Mouse (Mus musculus): ENCODE data around the gene Smg1. TPM values are rescaled to one million over a fixed set of nuclear protein-coding genes. Genes with fewer than 3 reads are reported as not detected.

The Smg1 gene
- total and polyA plus RNA-seq, 3 experiments, result 16.1 to 35.0 (median 29.2) TPM

DNA sequence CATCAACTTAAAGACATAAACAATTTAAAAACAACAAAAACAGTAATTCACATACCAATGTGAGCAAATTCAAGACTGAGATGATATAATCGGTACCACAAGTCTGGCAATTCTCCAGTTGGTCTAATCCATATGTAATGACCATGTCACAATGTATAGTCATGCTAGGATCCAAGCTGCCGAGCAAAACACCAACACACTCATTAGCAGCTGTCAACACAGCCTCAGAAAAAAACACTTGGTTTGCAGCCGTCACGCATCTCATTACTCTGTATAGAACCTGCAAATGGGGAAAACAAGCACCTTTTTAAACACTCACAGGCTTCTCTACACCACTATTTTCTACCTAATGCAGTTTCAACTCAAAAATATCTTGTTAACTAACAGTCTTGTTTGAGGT is 47.7 kb downstream of the Smg1 start:
- Histone ChIP-seq H3K27me3 (replicated peaks) (no peaks in the 10 kb centered on the region), H3K36me3 (replicated peaks in 1 of 2; ENCODE audit: control insufficient read depth in 1 of 2, insufficient read depth in 1 of 2, low read length in 1 of 2) (peaks cover 23 to 78% of the 10 kb centered on the region in 2 experiments), H3K79me2 (replicated peaks; ENCODE audit: control insufficient read depth, extremely low read depth, insufficient read depth, poor library complexity, severe bottlenecking) (no peaks in the 10 kb centered on the region), H3K4me1 (ENCODE audit: control insufficient read depth in 1 of 2, insufficient read depth in 2 of 2) (no peaks in the 10 kb centered on the region), H3K9me3 (replicated peaks; ENCODE audit: low read length) (no peaks in the 10 kb centered on the region), H3K27ac (ENCODE audit: insufficient read depth, low read depth) (no peak overlapping the region), H3K4me3 (replicated peaks in 1 of 3; ENCODE audit: low read depth in 2 of 3, low read length in 2 of 3, poor library complexity in 1 of 3) (no peak overlapping the region), H3K4me2 (ENCODE audit: insufficient read depth, low read depth, poor library complexity, severe bottlenecking) (no peak overlapping the region), H3K9ac (ENCODE audit: insufficient read depth, low read depth) (no peak overlapping the region)
- TF ChIP-seq UBTF (IDR thresholded peaks at IDR 0.05; ENCODE audit: low read depth, low read length) (no peak), SMC3 (IDR thresholded peaks at IDR 0.05; ENCODE audit: low read depth, low read length) (no peak), MEF2A (IDR thresholded peaks at IDR 0.05; ENCODE audit: borderline replicate concordance, low read depth, low read length) (no peak), MYC (IDR thresholded peaks at IDR 0.05; ENCODE audit: low read depth, low read length) (no peak), JUND (conservative IDR thresholded peaks at IDR 0.05; ENCODE audit: low read depth, low read length) (no peak), POLR2A (IDR thresholded peaks at IDR 0.05; ENCODE audit: low read depth, low read length) (no peak), MAX (IDR thresholded peaks at IDR 0.05; ENCODE audit: low read length) (no peak), MAFK (IDR thresholded peaks at IDR 0.05; ENCODE audit: insufficient replicate concordance, low read length) (no peak), GABPA (IDR thresholded peaks at IDR 0.05; ENCODE audit: insufficient replicate concordance, low read depth, low read length) (no peak), NELFE (IDR thresholded peaks at IDR 0.05; ENCODE audit: low read depth, low read length) (no peak), TCF12 (IDR thresholded peaks at IDR 0.05; ENCODE audit: low read depth, low read length) (no peak)
- dilution Hi-C loops (cut with MboI; ENCODE audit: extremely low pct_ligation_motif_present, extremely low pct_unique_long_range_greater_than_20kb, low sequenced_read_pairs), result no loop called here
- no peak for DNase-seq (ENCODE audit: extremely low read depth)
- in situ Hi-C loops (cut with MboI; ENCODE audit: low pct_ligation_motif_present, low pct_unique_long_range_greater_than_20kb, low sequenced_read_pairs), result no loop called here

DNA sequence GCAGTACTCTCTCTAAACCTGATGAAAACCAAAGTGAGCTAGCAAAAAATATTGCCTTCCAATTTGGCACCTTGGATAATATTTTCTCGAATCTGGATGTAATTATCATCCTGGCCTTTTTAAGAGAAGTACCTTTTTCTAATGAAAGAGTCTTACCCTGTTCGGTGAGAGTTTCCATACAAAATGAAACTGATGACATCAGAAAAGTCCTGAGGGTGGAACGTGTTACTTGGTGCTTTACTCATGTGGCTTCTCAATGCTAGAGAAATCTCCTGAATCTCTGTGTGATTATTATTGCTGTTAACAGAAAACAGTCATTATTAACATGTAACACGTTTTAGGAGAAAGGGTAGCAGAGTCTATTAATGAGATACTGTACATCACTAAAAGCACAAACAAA is 57.6 kb downstream of the Smg1 start:
- H3K9ac ChIP-seq (ENCODE audit: insufficient read depth, low read depth), result no peak overlapping the region; the same call in 1 of the 2 replicates
- TF ChIP-seq BHLHE40 (IDR thresholded peaks at IDR 0.05; ENCODE audit: low read depth, low read length) (peak; percentile 51), ELF1 (IDR thresholded peaks at IDR 0.05; ENCODE audit: low read depth, low read length) (no peak), JUND (conservative IDR thresholded peaks at IDR 0.05; ENCODE audit: low read depth, low read length) (peak; percentile 56; the same call in 1 of the 2 replicates), IRF4 (IDR thresholded peaks at IDR 0.05; ENCODE audit: low read depth, low read length) (peak; percentile 56; the same call in 1 of the 2 replicates), ZNF384 (IDR thresholded peaks at IDR 0.05; ENCODE audit: low read depth, low read length) (no peak), MEF2A (IDR thresholded peaks at IDR 0.05; ENCODE audit: borderline replicate concordance, low read depth, low read length) (peak; percentile 16; the same call in 1 of the 2 replicates), ETS1 (conservative IDR thresholded peaks at IDR 0.05; ENCODE audit: low read depth, low read length) (peak; percentile 57), EP300 (IDR thresholded peaks at IDR 0.05; ENCODE audit: low read length) (peak; percentile 58), TBP (conservative IDR thresholded peaks at IDR 0.05; ENCODE audit: low read depth, low read length) (no peak), JUN (IDR thresholded peaks at IDR 0.05; ENCODE audit: insufficient read depth, low read depth, low read length) (peak; percentile 73)
- dilution Hi-C loops (cut with MboI; ENCODE audit: extremely low pct_ligation_motif_present, extremely low pct_unique_long_range_greater_than_20kb, low sequenced_read_pairs) (no loop called here), in situ Hi-C loops (cut with MboI; ENCODE audit: low pct_ligation_motif_present, low pct_unique_long_range_greater_than_20kb, low sequenced_read_pairs) (no loop called here)
- peaks cover 36 to 65% of the 10 kb centered on the region in 2 experiments for H3K36me3 ChIP-seq (replicated peaks in 1 of 2; ENCODE audit: control insufficient read depth in 1 of 2, insufficient read depth in 1 of 2, low read length in 1 of 2)
- no peaks in the 10 kb centered on the region; the same call in 1 of the 2 replicates for H3K79me2 ChIP-seq (replicated peaks; ENCODE audit: control insufficient read depth, extremely low read depth, insufficient read depth, poor library complexity, severe bottlenecking)
- no peak overlapping the region for H3K27ac ChIP-seq (ENCODE audit: insufficient read depth, low read depth)
- no peaks in the 10 kb centered on the region for H3K27me3 ChIP-seq (replicated peaks)
- no peak overlapping the region for H3K4me3 ChIP-seq (replicated peaks in 1 of 3; ENCODE audit: low read depth in 2 of 3, low read length in 2 of 3, poor library complexity in 1 of 3)
- H3K4me2 ChIP-seq (ENCODE audit: insufficient read depth, low read depth, poor library complexity, severe bottlenecking), result no peak overlapping the region; the same call in 1 of the 2 replicates
- DNase-seq (ENCODE audit: extremely low read depth), result peak; percentile 46
- no peaks in the 10 kb centered on the region for H3K9me3 ChIP-seq (replicated peaks; ENCODE audit: low read length)
- H3K4me1 ChIP-seq (ENCODE audit: control insufficient read depth in 1 of 2, insufficient read depth in 2 of 2), result peaks cover 0 to 10% of the 10 kb centered on the region in 2 experiments; a peak in 1 of 4 replicates
